Mouse (Mus musculus) midbrain, embryonic 14.5 days (tissue): ENCODE data around the gene Traf5. TPM values are rescaled to one million over a fixed set of nuclear protein-coding genes. Genes with fewer than 3 reads are reported as not detected.

ENCODE experiments used
- ATAC-seq: fragments of 200-750 bp; cut with Nextera tagmentation; 2 replicates; pipeline ENCODE4 v1.8.0; 2017; ENCODE audit warnings: moderate number of reproducible peaks, moderate library complexity; ENCODE audit not compliant: low FRiP score, low TSS enrichment
- DNase-seq: peaks from one replicate; pipeline ENCODE4 v3.0.0-alpha.2; 2015
- H3K27ac ChIP-seq: fragments of 300-500 bp; sonication (generic); replicated peaks from 2 replicates; pipeline ENCODE4 v1.5.1; 2014; ENCODE audit warnings: mild to moderate bottlenecking, low read depth, low read length, moderate library complexity
- H3K27me3 ChIP-seq: fragments of 300-500 bp; sonication (generic); 2 replicates; pipeline ENCODE4 v1.6.1; 2014; ENCODE audit warnings: low read length, control low read depth, mixed read lengths; ENCODE audit not compliant: control insufficient read depth, insufficient read depth
- H3K36me3 ChIP-seq: fragments of 300-500 bp; sonication (generic); 2 replicates; pipeline ENCODE4 v1.6.1; 2014; ENCODE audit warnings: low read length, control low read depth; ENCODE audit not compliant: control insufficient read depth, insufficient read depth
- H3K4me1 ChIP-seq: fragments of 300-500 bp; sonication (generic); 2 replicates; pipeline ENCODE4 v1.6.1; 2014; ENCODE audit warnings: mild to moderate bottlenecking, antibody characterized with exemption, low read length, control low read depth; ENCODE audit not compliant: control insufficient read depth, insufficient read depth
- H3K4me2 ChIP-seq: fragments of 300-500 bp; sonication (generic); 2 replicates; pipeline ENCODE4 v1.6.1; 2014; ENCODE audit warnings: mild to moderate bottlenecking, low read length, moderate library complexity
- H3K4me3 ChIP-seq: fragments of 300-500 bp; sonication (generic); replicated peaks from 2 replicates; pipeline ENCODE4 v1.5.1; 2014; ENCODE audit warnings: low read depth, low read length
- H3K9ac ChIP-seq: fragments of 300-500 bp; sonication (generic); replicated peaks from 2 replicates; pipeline ENCODE4 v1.6.1; 2014; ENCODE audit warnings: mild to moderate bottlenecking, low read length, moderate library complexity
- H3K9me3 ChIP-seq: fragments of 300-500 bp; sonication (generic); 2 replicates; pipeline ENCODE4 v1.6.1; 2016; ENCODE audit warnings: low read length, control low read depth, mixed read lengths; ENCODE audit not compliant: control insufficient read depth
- WGBS: fragments of 180-500 bp; shearing (Covaris S2); extraction: QIAGEN DNeasy Blood & Tissue Kit; methylation state at CpG from one replicate; pipeline ENCODE4 v1.1.7; 2014; 5-methylcytosine and 5-hydroxymethylcytosine counted together
- polyA plus RNA-seq: library from polyadenylated mRNA; unstranded; fragments of >200 nt; fragmentation: Nextera tagmentation; extraction: Ambion mirVana; gene quantifications from 2 replicates; pipeline ENCODE4 v1.2.1, GENCODE M21; 2014

The Traf5 gene
- polyA plus RNA-seq, result 0.90 and 2.4 TPM in 2 replicates

- DNase-seq, result peak; percentile 91
- Histone ChIP-seq H3K27ac (no peak within 1 kb of the TSS), H3K27me3 (peaks cover 14% of the 10 kb centered on the region), H3K36me3 (no peaks in the 10 kb centered on the region), H3K4me2 (peak within 1 kb of the TSS; percentile 93), H3K9ac (peak within 1 kb of the TSS; percentile 42), H3K4me1 (peaks cover 6% of the 10 kb centered on the region; the same call in 1 of the 2 replicates), H3K9me3 (no peaks in the 10 kb centered on the region), H3K4me3 (peak within 1 kb of the TSS; percentile 52)
- peak; percentile 97 for ATAC-seq
- WGBS, result 3% methylated on average over 63 of the region's 63 CpGs
These were observed at the start of gene Traf5 for GRCm38 (mm10) chr1:192091806-192092772. Gene Traf5, minus strand, starts transcription at chr1:192092559.

GRCm38 (mm10) chr1:192140313-192140712 is 48.0 kb upstream of the Traf5 start:
- Histone ChIP-seq H3K27me3 (no peaks in the 10 kb centered on the region), H3K9me3 (no peaks in the 10 kb centered on the region), H3K4me1 (peaks cover 8% of the 10 kb centered on the region), H3K4me2 (no peak overlapping the region), H3K9ac (no peak overlapping the region), H3K27ac (no peak overlapping the region), H3K36me3 (no peaks in the 10 kb centered on the region), H3K4me3 (no peak overlapping the region)
- ATAC-seq (no peak), DNase-seq (no peak)
- 95% methylated on average over 2 of the region's 2 CpGs for WGBS

GRCm38 (mm10) chr1:192137926-192138910 is 45.9 kb upstream of the Traf5 start, which contains the start of gene Rcor3:
Gene Rcor3, minus strand, starts transcription at chr1:192138062.
- H3K27me3 ChIP-seq, result no peaks in the 10 kb centered on the region
- H3K4me2 ChIP-seq, result peak within 1 kb of the TSS; percentile 93
- peak within 1 kb of the TSS; percentile 98 for H3K27ac ChIP-seq
- peak within 1 kb of the TSS; percentile 96 for H3K9ac ChIP-seq
- peak within 1 kb of the TSS; percentile 86 for H3K4me3 ChIP-seq
- WGBS, result under 1% methylated on average over 78 of the region's 88 CpGs
- no peaks in the 10 kb centered on the region for H3K9me3 ChIP-seq
- DNase-seq (peak; percentile 91), ATAC-seq (peak; percentile 87)
- H3K4me1 ChIP-seq, result peaks cover 8% of the 10 kb centered on the region
- no peaks in the 10 kb centered on the region for H3K36me3 ChIP-seq

- no peaks in the 10 kb centered on the region for H3K9me3 ChIP-seq
- H3K27me3 ChIP-seq, result no peaks in the 10 kb centered on the region
- peak overlapping the region; percentile 96 for H3K9ac ChIP-seq
- DNase-seq (no peak), ATAC-seq (peak; percentile 57)
- peak overlapping the region; percentile 93 for H3K4me2 ChIP-seq
- H3K27ac ChIP-seq, result peak overlapping the region; percentile 98
- peak overlapping the region; percentile 86 for H3K4me3 ChIP-seq
- no peaks in the 10 kb centered on the region for H3K36me3 ChIP-seq
- peaks cover 8% of the 10 kb centered on the region for H3K4me1 ChIP-seq
- under 1% methylated on average over 43 of the region's 61 CpGs for WGBS
These were observed 45.0 kb upstream of the Traf5 start for GRCm38 (mm10) chr1:192137291-192137925.

- H3K4me3 ChIP-seq, result peak overlapping the region; percentile 86
- H3K27me3 ChIP-seq, result no peaks in the 10 kb centered on the region
- ATAC-seq (peak; percentile 84), DNase-seq (peak; percentile 88)
- no peaks in the 10 kb centered on the region for H3K9me3 ChIP-seq
- H3K36me3 ChIP-seq, result no peaks in the 10 kb centered on the region
- peak overlapping the region; percentile 96 for H3K9ac ChIP-seq
- peaks cover 8% of the 10 kb centered on the region for H3K4me1 ChIP-seq
- under 1% methylated on average over 55 of the region's 55 CpGs for WGBS
- peak overlapping the region; percentile 93 for H3K4me2 ChIP-seq
- H3K27ac ChIP-seq, result peak overlapping the region; percentile 98
These were observed 44.4 kb upstream of the Traf5 start for GRCm38 (mm10) chr1:192136561-192137290.

- no peaks in the 10 kb centered on the region for H3K27me3 ChIP-seq
- peaks cover 24% of the 10 kb centered on the region for H3K36me3 ChIP-seq
- DNase-seq, result no peak
- no peaks in the 10 kb centered on the region for H3K9me3 ChIP-seq
- no peak overlapping the region for H3K27ac ChIP-seq
- WGBS, result 93% methylated on average over 1 of the region's 1 CpGs
- no peak overlapping the region for H3K4me3 ChIP-seq
- ATAC-seq, result no peak
- H3K4me1 ChIP-seq, result no peaks in the 10 kb centered on the region
- H3K4me2 ChIP-seq, result no peak overlapping the region
- H3K9ac ChIP-seq, result no peak overlapping the region
These were observed 37.8 kb upstream of the Traf5 start for GRCm38 (mm10) chr1:192130202-192130601.

- DNase-seq, result no peak
- Histone ChIP-seq H3K4me3 (no peak overlapping the region), H3K9me3 (no peaks in the 10 kb centered on the region), H3K9ac (no peak overlapping the region), H3K4me2 (no peak overlapping the region), H3K27ac (no peak overlapping the region), H3K27me3 (no peaks in the 10 kb centered on the region), H3K4me1 (no peaks in the 10 kb centered on the region), H3K36me3 (peaks cover 42% of the 10 kb centered on the region)
- 89% methylated on average over 8 of the region's 8 CpGs for WGBS
- ATAC-seq, result no peak
These were observed 36.0 kb upstream of the Traf5 start for GRCm38 (mm10) chr1:192128343-192128742.
